Mouse (Mus musculus): ENCODE results near the gene Pla2g4e. TPM values are rescaled to one million over a fixed set of nuclear protein-coding genes. Genes with fewer than 3 reads are reported as not detected.

Gene Pla2g4e
- not detected in 3 replicates for total RNA-seq (2017)

DNA sequence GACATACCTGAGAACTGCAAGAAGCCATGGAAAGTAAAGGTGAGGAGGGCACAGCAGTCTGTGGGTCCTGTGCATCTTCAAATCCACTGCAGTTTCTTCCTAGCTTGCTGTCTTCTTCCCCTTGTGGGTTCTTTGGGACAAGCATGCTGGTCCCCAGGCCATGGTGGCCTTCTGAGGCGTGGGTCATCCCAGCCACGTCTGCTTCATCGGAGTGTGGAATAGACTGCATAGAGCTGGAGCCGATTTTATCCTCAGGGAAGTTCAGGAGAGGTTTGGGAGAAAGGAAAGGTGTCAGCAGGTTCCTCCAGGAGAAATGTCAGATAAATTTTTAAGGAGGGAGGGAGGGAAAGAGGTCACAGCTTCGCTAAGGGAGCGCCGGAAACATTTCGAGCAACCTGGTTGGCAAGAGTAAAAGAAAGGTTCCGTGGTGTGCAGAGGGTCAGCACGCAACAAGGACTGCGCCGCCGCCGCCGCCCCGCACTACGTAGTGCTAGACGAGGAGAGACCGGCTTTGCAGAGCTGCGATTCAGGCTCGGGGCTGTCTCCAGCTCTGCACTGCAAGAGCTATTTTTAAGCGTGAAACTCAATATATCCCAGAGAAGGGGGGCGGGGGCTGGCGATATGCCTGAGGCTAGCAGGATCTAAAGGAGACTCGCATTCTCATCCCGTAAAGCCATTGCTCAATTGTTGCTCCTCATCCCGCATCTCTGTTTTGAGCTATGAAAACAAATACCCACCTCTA lies at the start of gene Pla2g4e:
Gene Pla2g4e (minus strand): TSS at position 657 of the 742 bp plus-strand sequence.
- ATAC-seq (replicated peaks; ENCODE audit: insufficient number of reproducible peaks, low FRiP score, low TSS enrichment, poor library complexity, severe bottlenecking) = no peak

DNA sequence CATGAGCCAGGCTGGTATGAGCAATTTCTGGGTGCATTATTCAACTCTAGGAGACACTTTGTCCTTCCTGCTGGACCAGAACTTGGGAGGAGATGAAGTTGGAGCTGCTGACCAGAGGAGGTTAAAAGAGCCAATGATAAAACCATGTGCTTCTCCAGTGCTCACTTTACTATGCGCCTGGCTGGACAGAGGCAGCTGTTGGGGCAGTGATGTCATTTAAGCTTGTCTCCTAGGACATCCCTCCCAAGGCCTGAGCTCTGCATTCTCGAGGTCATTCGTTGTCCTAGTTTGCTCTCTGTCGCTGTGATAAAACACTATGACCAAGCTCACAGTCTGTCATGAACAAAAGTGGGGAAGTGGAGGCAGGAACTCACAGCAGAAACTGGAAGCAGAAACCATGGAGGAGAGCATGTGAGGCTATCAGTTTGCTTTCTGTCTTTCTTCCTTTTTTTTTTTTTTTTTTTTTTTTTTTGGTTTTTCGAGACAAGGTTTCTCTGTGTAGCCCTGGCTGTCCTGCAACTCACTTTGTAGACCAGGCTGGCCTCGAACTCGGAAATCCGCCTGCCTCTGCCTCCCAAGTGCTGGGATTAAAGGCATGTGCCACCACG lies 46.4 kb upstream of the Pla2g4e start:
- ATAC-seq (replicated peaks; ENCODE audit: insufficient number of reproducible peaks, low FRiP score, low TSS enrichment, poor library complexity, severe bottlenecking) = no peak

DNA sequence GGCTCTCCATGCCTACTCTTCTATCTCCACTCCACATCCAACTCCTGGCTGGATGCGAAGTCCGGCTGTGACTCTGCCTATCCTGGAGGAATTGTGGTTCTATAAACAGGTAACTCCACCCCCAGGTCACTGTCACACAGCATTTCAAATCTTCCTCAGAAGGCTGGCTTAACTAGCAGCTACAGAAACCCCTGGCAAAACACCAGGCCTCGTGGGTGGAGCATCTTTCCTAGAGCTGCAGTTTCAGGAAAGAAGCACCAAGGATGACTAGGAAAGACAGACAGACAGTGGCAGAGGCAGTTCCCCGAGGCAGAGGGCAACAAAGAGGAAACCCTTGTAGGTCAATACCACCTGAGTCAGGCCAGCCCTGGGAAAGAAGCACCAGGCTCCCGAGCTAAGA lies 43.9 kb upstream of the Pla2g4e start, which contains the start of gene Pla2g4d:
Gene Pla2g4d (minus strand): TSS at position 203 of the 400 bp plus-strand sequence.
- ATAC-seq (replicated peaks; ENCODE audit: insufficient number of reproducible peaks, low FRiP score, low TSS enrichment, poor library complexity, severe bottlenecking) = no peak

DNA sequence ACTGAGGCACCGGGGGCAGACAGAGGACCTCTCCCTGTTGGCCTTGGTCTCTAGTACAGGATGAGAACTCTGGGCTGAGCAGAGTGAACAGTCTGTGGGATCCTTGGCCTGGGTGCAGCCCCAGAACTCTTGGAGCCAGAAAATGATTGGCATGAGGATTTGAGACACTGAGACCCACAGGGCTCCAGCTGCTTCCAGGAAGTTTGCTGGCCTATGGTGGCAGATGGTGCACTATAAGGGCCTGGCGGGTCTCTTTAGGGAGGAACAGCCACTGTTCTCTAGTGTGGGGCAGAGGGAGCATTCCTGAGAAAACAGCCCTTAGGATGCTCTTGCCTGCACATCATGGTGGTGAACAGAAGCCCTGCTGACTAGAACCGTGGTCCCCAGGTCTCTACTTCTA lies 43.3 kb upstream of the Pla2g4e start:
- no peak for ATAC-seq (replicated peaks; ENCODE audit: insufficient number of reproducible peaks, low FRiP score, low TSS enrichment, poor library complexity, severe bottlenecking)

DNA sequence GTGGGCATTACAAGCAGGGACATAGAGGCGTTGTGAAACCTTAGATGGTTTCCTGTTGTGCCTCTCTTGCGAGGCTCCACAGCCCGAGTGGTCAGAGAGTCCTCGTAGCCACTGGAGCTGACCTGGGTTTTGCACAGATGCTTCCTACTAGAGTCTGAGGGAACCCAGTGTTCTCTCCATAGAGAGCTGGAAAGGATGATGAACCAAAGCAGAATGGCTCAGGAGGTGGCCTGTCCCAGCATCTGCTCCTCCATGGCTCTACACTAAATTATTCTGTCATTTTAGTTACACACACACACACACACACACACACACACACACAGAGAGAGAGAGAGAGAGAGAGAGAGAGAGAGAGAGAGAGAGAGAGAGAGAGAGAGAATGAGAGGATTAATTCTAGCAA lies 40.5 kb upstream of the Pla2g4e start:
- no peak for ATAC-seq (replicated peaks; ENCODE audit: insufficient number of reproducible peaks, low FRiP score, low TSS enrichment, poor library complexity, severe bottlenecking)

DNA sequence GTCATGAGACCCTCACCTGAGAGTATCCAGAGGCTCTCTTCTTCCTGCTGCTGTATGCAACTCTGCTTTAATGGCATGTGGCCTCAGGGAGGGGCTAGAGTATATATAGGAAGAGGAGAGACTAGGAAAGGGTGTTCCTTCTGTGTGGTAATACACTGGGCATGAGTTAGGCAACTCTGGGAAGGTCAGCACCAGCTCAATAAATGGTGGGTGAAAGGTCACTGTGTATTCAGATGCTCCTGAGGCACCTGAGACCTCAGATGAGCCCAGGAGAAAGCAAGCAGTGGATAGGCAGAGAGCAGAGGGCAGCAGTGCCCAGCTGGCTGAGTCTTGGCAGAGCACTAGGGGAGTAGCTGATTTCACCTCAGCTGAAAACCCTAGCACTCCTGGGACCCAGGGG lies 39.6 kb upstream of the Pla2g4e start:
- ATAC-seq (replicated peaks; ENCODE audit: insufficient number of reproducible peaks, low FRiP score, low TSS enrichment, poor library complexity, severe bottlenecking) = no peak

DNA sequence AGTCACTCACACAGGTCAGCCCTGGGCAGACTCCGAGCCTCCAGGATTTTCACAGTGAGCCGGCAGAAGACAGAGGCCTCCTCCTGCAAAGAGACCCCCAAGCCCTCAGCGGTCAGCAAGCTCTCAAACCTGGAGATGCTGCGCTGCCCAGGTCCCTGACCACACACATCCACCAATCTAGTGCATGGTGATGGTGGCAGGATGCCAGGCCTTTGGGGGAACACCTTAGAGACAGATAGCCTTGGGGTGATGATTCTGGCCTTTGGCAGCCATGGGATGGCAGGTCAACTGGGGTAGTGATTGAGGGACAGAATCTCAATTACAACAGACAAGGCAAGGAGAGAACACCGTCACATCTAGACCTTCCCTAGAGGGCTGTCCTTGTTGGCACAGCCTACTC lies 39.0 kb upstream of the Pla2g4e start:
- ATAC-seq (replicated peaks; ENCODE audit: insufficient number of reproducible peaks, low FRiP score, low TSS enrichment, poor library complexity, severe bottlenecking) = no peak

DNA sequence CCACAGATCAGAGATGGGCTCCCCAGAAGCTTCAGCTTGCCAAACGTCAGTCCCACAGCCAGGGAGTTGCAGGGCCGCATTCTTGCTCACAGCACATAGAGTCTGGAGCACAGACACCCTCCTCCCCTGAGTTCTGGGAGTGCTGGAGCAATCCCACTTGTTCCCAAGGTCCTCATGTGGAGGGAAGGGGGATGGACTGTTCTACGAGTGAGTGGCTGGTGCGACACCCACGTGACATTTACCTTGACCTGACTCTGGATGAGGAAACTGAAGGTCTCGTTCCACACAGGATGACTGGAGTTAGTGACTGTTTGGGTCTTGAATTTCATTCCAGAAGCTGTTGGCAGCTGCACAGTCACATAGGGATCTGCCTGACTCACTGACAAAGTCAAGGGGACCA lies 38.4 kb upstream of the Pla2g4e start:
- no peak for ATAC-seq (replicated peaks; ENCODE audit: insufficient number of reproducible peaks, low FRiP score, low TSS enrichment, poor library complexity, severe bottlenecking)

DNA sequence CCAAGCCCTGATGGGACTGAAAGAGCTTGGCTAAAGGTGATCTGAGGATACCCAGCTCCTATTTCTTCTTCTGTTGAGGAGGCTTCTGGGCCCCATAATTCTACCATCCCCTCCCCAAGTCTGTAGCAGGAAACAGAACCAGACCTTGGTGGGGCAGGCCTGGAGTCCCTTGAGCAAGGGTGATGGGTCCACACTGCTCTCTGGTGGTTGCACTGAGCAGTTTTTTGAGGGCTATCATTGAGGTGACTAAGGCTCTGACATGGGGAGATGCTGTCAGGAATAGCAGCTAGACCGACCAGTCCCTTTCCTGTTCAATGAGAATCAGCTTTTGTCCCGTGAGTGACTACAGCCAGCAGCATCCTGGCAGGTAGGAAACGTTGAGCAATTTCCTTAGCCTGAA lies 36.1 kb upstream of the Pla2g4e start:
- ATAC-seq (replicated peaks; ENCODE audit: insufficient number of reproducible peaks, low FRiP score, low TSS enrichment, poor library complexity, severe bottlenecking) = no peak

DNA sequence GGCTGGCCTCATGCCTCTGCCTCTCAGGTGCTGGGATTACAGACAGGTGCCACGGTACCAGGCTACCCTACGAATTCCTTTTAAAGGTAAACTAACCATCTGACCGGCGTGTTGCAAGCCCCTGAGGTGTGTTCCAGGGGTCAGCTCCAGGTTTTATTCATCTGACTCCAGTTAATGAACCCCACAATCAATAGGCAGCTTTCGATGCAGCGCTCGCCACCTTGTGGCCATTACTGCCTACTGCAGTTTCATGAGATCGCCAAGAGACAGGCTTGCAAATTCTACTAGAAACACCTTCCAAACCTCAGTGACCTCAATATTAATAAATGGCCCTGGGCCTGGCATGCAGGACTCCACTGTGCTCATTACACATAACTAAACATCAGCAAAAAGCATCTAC lies 34.8 kb upstream of the Pla2g4e start:
- ATAC-seq (replicated peaks; ENCODE audit: insufficient number of reproducible peaks, low FRiP score, low TSS enrichment, poor library complexity, severe bottlenecking) = no peak

DNA sequence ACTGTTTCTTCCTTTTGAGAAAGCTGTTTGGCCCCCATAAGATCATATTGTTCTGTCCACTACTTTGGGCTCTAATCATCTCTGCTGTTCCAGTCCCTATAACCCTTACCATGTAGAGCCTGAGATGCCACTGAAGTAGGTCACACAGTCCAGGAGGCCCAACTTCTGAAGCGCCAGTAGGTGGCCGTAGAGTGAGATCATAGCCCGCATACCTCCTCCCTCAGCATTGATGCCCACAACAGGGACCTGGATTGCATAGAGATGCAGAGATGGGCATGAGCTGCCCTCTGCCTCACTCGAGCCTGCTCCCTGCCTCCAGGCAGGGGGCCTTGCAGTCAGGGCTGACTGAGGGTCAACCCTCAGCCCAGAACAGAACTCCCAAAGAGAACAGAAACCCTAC lies 31.8 kb upstream of the Pla2g4e start:
- ATAC-seq (replicated peaks; ENCODE audit: insufficient number of reproducible peaks, low FRiP score, low TSS enrichment, poor library complexity, severe bottlenecking) = no peak

DNA sequence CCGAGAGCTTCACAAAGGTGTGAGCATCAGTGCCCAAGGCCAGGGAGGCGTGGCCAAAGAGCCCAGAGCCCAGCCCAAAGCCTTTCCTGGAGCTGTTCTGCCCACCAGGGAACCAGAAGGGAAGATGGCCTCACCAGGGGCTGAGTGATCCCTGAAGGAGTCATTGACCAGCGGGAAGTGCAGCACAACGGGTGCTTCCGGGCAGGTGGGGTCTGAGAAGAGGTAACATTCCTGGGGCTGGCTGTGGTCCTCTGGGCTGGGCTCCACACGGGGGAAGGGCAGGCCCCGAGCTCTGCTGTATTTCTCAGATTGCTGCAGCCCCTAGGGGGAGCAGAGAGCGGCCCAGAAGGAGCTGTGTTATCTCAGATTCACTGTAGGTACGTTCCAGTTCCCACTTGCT lies 23.5 kb upstream of the Pla2g4e start:
- no peak for ATAC-seq (replicated peaks; ENCODE audit: insufficient number of reproducible peaks, low FRiP score, low TSS enrichment, poor library complexity, severe bottlenecking)

DNA sequence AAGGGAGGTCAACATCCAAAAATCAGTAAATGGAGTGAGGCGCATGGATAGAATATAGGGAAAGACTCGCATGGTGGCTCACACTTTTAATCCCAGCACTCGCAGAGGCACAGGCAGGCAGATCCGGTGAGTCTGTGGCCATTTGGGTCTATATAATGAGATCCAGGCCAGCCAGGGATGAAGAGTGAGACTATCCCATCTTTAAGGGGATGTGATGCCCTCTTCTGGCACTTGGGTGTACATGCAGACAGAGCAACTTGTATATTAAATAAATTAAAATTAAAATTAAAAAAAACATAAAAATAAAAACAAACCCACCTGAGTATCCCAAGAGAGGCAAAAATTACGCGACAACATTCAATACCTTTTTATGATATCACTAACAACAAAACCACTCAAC lies 20.4 kb upstream of the Pla2g4e start:
- no peak for ATAC-seq (replicated peaks; ENCODE audit: insufficient number of reproducible peaks, low FRiP score, low TSS enrichment, poor library complexity, severe bottlenecking)

DNA sequence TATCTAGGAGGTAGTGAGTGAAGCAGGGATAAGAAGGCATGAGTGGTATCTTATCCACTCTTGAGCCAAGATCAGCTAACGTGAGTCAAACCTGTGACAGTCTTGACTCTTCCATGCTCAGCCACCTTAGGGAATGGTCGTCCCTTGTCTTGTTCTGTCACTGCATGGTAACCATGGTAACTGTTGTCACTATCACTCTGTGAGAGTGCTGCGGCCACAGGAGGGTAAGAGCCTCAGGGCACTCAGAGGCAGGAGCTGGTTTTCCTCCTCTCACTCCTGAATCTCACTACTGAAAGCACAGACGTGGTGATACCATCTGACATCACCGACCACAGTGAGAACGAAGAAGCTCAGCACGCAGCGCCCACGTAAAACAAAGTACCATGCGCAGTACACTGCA lies 19.7 kb upstream of the Pla2g4e start:
- no peak for ATAC-seq (replicated peaks; ENCODE audit: insufficient number of reproducible peaks, low FRiP score, low TSS enrichment, poor library complexity, severe bottlenecking)

DNA sequence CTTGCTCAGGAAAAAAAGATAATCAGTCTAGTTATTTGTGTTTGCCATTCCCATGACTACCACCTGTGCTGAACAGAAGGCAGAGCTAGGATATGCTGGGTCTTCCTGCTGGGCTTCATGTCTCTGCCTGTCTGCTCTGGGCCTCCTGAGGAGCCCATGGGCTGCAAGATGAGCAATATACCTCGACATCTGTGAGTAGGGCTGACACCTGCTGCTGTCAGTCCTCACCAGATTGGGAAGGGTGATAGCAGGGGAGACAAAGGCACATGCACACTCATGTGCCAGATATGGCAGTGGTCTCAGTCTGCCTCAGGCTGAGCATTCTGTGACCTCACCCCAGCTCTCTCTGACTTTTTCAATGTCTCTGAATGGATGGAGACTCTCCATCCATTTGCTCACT lies 17.7 kb upstream of the Pla2g4e start:
- no peak for ATAC-seq (replicated peaks; ENCODE audit: insufficient number of reproducible peaks, low FRiP score, low TSS enrichment, poor library complexity, severe bottlenecking)

DNA sequence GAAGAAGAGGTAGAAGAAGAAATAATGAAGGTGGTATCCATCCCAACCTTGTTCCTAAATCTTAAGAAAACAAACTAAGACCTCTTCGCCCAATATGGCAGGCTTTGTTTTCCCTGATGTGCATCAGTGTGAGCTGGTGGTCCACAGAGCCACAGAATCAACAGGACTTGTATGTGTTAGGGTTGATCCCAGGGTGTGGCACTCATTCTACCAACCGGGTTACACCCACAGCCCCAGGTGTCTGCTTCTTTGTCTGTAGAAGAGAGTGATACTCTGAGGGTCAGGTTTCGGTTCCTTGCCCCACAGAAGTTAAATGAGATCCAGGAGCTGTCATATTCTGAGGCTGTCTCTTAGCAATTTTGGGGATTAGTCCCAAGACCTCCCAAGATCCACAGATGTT lies 16.2 kb upstream of the Pla2g4e start:
- ATAC-seq (replicated peaks; ENCODE audit: insufficient number of reproducible peaks, low FRiP score, low TSS enrichment, poor library complexity, severe bottlenecking) = no peak

DNA sequence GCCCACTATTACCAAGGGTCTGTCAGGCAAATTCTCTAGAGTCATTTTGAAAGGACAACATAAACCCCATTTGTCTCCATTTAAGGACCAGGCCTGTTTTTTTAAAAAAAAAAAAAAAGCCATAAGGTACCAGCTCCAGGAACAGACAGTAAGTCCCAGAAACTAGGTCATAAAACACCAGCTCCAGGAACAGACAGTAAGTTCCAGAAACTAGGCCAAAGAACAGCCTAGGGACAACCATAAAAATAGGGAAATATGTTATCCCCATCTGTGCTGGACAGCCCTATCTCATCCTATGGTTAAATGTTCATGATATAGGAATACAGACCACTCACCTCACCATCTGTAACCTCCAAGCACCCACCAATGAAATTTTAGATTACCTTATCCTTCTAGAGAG lies 11.1 kb upstream of the Pla2g4e start:
- ATAC-seq (replicated peaks; ENCODE audit: insufficient number of reproducible peaks, low FRiP score, low TSS enrichment, poor library complexity, severe bottlenecking) = no peak

DNA sequence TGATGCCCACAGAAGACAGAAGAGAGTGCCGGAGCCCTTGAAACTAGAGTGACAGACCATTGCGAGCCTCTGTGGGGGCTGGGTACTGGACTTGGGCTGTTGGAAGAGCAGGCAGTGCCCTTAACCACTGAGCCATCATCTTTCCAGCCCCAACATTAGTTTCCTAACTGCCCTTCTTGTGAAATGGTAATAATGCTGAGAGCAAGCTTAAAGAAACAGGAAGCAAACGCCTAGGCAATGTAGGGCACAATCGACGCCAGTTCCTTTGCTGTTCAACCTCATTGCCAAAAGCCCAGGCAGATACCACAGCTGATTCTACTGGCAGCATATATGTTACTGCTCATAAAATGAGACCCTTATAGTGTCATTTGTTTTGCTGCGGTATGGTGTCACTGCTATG lies 7.5 kb upstream of the Pla2g4e start:
- no peak for ATAC-seq (replicated peaks; ENCODE audit: insufficient number of reproducible peaks, low FRiP score, low TSS enrichment, poor library complexity, severe bottlenecking)

DNA sequence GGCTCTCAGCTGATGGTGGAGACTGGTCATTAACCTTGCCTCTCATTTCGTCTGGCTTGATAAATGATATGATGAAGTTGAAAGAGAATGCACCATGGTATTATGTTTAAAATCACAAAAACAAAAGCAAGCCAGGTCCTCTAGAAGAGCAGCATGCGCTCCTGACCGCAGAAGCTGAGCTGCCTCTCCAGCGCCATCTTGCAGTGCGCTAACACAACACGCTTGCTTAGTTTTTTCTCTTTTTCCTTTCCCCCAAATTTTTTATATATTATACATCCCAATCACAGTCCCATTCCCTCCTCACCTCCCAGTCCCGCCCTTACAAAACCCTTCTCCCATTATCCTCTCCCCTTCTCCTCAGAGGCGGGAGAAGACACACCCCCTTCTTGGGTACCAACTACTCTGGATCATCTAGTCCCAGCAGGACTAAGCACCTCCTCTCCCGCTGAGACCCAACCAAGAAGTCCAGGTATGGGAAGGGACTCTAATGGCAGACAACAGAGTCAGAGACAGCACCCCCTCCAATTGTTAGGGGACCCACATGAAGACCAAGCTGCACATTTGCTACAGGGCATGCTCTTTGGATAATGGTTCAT lies 384 bp upstream of the Pla2g4e start:
- no peak for ATAC-seq (replicated peaks; ENCODE audit: insufficient number of reproducible peaks, low FRiP score, low TSS enrichment, poor library complexity, severe bottlenecking)

DNA sequence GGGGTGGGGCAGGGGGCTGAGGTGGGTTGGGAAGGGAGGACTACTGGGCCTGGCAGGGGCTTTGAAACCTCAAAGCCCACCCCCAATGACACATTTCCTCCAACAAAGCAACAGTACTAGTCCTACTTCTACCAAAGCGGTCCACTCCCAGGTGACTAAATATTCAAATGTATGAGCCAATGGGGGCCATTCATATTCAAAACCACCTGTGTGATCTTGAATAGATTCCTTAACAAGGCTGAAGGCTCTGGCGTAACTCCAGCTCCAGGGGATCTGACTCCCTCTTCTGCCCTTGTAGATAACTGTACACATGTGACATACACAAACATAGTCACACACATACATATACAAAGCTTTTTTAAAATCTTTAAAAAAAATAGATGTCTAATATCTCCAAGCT lies 1.1 kb downstream of the Pla2g4e start:
- no peak for ATAC-seq (replicated peaks; ENCODE audit: insufficient number of reproducible peaks, low FRiP score, low TSS enrichment, poor library complexity, severe bottlenecking)

Measured in monocyte, adult 5-6 weeks (primary cell).